Mouse (Mus musculus): ENCODE results near the gene Speer4d.
"Not testable (repeated sequence)": the region's sequence is repeated elsewhere in the genome, so short reads cannot be mapped to it uniquely, and the experiment has no call there.

Speer4d gene

DNA sequence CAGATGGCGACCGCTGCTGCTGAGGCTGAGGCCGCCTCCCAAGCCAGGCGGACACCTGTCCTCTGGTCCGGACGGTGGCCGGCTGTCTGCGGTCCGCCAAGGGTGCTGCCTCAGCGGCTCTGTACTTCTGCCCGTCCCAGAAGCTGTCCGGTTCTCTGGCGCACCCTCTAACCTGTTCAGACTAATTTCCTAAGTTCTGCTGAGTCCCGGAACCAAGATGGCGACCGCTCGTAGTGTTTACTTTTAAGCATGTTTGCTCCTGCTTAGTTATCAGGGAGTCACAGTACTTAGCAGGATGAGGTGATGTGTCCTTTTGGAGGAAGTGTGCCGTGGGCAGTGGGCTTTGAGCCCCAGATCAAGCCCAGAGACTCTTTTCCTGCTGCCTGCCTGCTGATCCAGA is 51.9 kb downstream of the Speer4d start:
- DNase-seq (ENCODE audit: low spot score) = not testable (repeated sequence)
